ENCODE assay signal across 16 mouse cellular contexts in the genomic region with DNA sequence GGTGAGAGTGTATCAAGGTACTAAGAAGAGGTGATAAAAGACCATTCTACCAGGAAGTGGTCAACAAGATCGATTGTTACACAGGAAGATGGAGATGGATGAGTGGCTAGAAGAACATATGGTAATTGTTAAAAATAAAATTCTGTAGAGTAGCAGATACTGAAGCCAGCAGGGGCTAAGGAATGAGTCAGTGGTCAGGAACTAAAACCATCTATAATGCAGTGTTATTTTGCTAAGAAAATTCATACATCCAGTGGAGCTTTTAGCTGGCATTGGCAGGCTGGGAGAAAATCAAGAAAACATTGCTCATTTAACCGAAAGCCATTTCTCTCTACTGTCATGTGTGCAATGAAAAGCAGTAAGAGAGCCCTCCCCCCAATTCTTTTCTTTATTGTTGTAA.
"Had no signal": no experiment of that assay in that cellular context is flagged by ENCODE, and none has a peak within 500 bp of the region (broad histone marks: within the 10 kb centered on the region; RNA-seq: fewer than 3 reads in every experiment).

No protein-coding gene starts in this region.

- H3K4me1 ChIP-seq: neural tube, embryonic 13.5 days; stomach, embryonic 15.5 days had no signal

- H3K27ac ChIP-seq: neural tube, embryonic 13.5 days; neural tube, embryonic 15.5 days; stomach, embryonic 15.5 days; stomach, postnatal 0 days had no signal

- H3K9me3 ChIP-seq: neural tube, embryonic 13.5 days; neural tube, embryonic 15.5 days; stomach, embryonic 15.5 days had no signal

- DNase-seq: retina, postnatal 1 day; right cerebral cortex, adult 18-20 months; right cerebral cortex, postnatal 14 days; right cerebral cortex, postnatal 25 days; right cerebral cortex, postnatal 4 days; spleen, adult 18-20 months; thymus, adult 18-20 months; thymus, adult 2 months; thymus, postnatal 14 days; thymus, postnatal 25 days; thymus, postnatal 36 days; thymus, postnatal 4 days had no signal

- H3K9ac ChIP-seq: neural tube, embryonic 13.5 days; neural tube, embryonic 15.5 days; stomach, embryonic 15.5 days had no signal

- H3K4me2 ChIP-seq: neural tube, embryonic 13.5 days; neural tube, embryonic 15.5 days; stomach, embryonic 15.5 days had no signal

- H3K27me3 ChIP-seq: neural tube, embryonic 13.5 days; neural tube, embryonic 15.5 days; stomach, embryonic 15.5 days had no signal

- H3K36me3 ChIP-seq: neural tube, embryonic 13.5 days; neural tube, embryonic 15.5 days; stomach, embryonic 15.5 days had no signal

- H3K4me3 ChIP-seq: neural tube, embryonic 13.5 days; neural tube, embryonic 15.5 days; stomach, embryonic 15.5 days had no signal
